Mouse (Mus musculus): Measurements from ENCODE around the gene Gm10229.
"Not testable (repeated sequence)": the region's sequence is repeated elsewhere in the genome, so short reads cannot be mapped to it uniquely, and the experiment has no call there.

GRCm38 (mm10) chr16:89063902-89064301, 48.8 kb downstream of the Gm10229 start, which contains the start of gene 1110025L11Rik:
- not testable (repeated sequence) for TF ChIP-seq CTCF (IDR thresholded peaks at IDR 0.05; ENCODE audit: control insufficient read depth, insufficient read depth, insufficient read length); CEBPB (IDR thresholded peaks at IDR 0.05; ENCODE audit: low read depth); USF1 (IDR thresholded peaks at IDR 0.05; ENCODE audit: low read depth); FOSL1 (IDR thresholded peaks at IDR 0.05; ENCODE audit: insufficient read depth, low read length, poor library complexity, severe bottlenecking); MAX (IDR thresholded peaks at IDR 0.05); MYOD1 (IDR thresholded peaks at IDR 0.05; ENCODE audit: control insufficient read depth, insufficient read length, low read depth); MYOG (IDR thresholded peaks at IDR 0.05; ENCODE audit: control insufficient read depth, extremely low read depth, insufficient read length)
